In the genomic region with DNA sequence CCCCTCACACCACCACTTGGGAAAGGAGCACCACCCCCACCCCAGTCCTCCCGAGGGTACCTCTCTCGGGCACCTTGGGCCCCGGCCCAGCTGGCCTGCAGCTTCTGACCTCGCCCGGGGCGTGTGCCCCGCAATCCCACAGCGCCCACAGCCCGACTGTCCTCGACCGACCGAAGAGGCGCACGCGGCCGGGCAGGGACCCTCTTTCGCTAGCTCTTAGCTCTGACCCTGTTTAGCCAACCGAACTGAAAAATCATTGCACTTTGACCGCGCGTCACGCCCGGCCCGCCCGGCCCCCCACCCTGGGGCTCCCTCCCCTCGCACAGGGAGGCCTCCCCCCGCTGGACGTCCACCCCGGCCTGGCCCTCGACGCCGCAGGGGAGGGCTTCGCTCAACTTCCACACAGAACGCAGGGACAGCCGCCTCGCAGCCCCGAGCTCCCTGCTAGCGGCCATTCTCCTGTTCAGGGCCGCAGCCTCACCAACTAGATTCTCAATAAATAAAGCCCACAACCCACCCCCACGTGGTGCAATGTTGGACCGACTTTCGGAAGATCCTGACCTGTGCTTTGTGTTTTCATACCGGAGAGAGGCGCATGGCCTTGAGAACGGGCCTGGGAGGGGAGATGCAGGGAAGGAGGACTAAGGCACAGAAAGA, we compare ENCODE assay signal across 9 mouse cellular contexts. TPM values are rescaled to one million over a fixed set of nuclear protein-coding genes. Genes with fewer than 3 reads are reported as not detected.
DNase-seq lines count a peak whose midpoint lies in the region; ATAC-seq and TF ChIP-seq lines count a peak whose summit lies in the region.
"Had no signal": no experiment of that assay in that cellular context is flagged by ENCODE, and none has a peak within 500 bp of the region (broad histone marks: within the 10 kb centered on the region; RNA-seq: fewer than 3 reads in every experiment).

No protein-coding gene starts in this region.

- ATAC-seq in heart, embryonic 11.5 days (replicated peaks; ENCODE audit: insufficient number of reproducible peaks, low FRiP score, low TSS enrichment): no peak; the same call in 1 of the 2 replicates
- 0 out of 2 replicates have a peak, but pooled peaks have one; percentile 9 for ATAC-seq in heart, embryonic 16.5 days (replicated peaks; ENCODE audit: extremely low read depth, insufficient read depth, low FRiP score)
- ATAC-seq in liver, embryonic 13.5 days (ENCODE audit: low read depth): no peak
- no peak for ATAC-seq in neural tube, embryonic 11.5 days (ENCODE audit: insufficient read depth, low FRiP score, low TSS enrichment)
- no peak for ATAC-seq in cerebellum, adult (ENCODE audit: insufficient number of reproducible peaks, low FRiP score, low TSS enrichment)
- ATAC-seq: Patski had no signal

- peaks cover 50% of the 10 kb centered on the region for H3K4me1 ChIP-seq in heart, embryonic 11.5 days (ENCODE audit: control insufficient read depth, insufficient read depth, low read length)
- peaks cover 34% of the 10 kb centered on the region for H3K4me1 ChIP-seq in heart, embryonic 16.5 days (ENCODE audit: control insufficient read depth, insufficient read depth, low read length)
- H3K4me1 ChIP-seq in liver, embryonic 13.5 days (replicated peaks): peaks cover 70% of the 10 kb centered on the region
- H3K4me1 ChIP-seq in neural tube, embryonic 11.5 days (ENCODE audit: control insufficient read depth, insufficient read depth, low read length): peaks cover 32% of the 10 kb centered on the region

- WGBS in heart, embryonic 11.5 days (ENCODE audit: insufficient replicate concordance): 3% methylated on average over 45 of the region's 45 CpGs
- 17% methylated on average over 44 of the region's 45 CpGs for WGBS in heart, embryonic 16.5 days
- under 1% methylated on average over 43 of the region's 45 CpGs for WGBS in liver, embryonic 13.5 days (ENCODE audit: insufficient replicate concordance)
- WGBS in neural tube, embryonic 11.5 days: under 1% methylated on average over 44 of the region's 45 CpGs

- H3K4me3 ChIP-seq in heart, embryonic 11.5 days (ENCODE audit: low read depth, low read length): peak overlapping the region; percentile 51
- peak overlapping the region; percentile 32 for H3K4me3 ChIP-seq in heart, embryonic 16.5 days (ENCODE audit: low read length)
- peak overlapping the region; percentile 88 for H3K4me3 ChIP-seq in liver, embryonic 13.5 days (replicated peaks)
- peak overlapping the region; percentile 19 for H3K4me3 ChIP-seq in neural tube, embryonic 11.5 days (ENCODE audit: low read depth, low read length)

- TF ChIP-seq POLR2A in brain, embryonic 14.5 days (IDR thresholded peaks at IDR 0.05; ENCODE audit: borderline replicate concordance, extremely low read depth, insufficient read depth, insufficient read length, poor library complexity, severe bottlenecking): no peak

- DNase-seq in heart, adult 8-10 months (ENCODE audit: low spot score): no peak
- DNase-seq in brain, embryonic 14.5 days (ENCODE audit: low read depth): peak; percentile 64
- peak; percentile 48 for DNase-seq in liver, embryonic 13.5 days
- DNase-seq in neural tube, embryonic 11.5 days (ENCODE audit: low spot score): peak; percentile 51
- DNase-seq in adrenal gland, adult 18-20 months (ENCODE audit: low spot score in 2 of 2): no peak

- peak overlapping the region; percentile 57 for H3K4me2 ChIP-seq in heart, embryonic 11.5 days
- H3K4me2 ChIP-seq in heart, embryonic 16.5 days (ENCODE audit: low read depth, low read length): peak overlapping the region; percentile 50
- peak overlapping the region; percentile 95 for H3K4me2 ChIP-seq in liver, embryonic 13.5 days
- peak overlapping the region; percentile 37 for H3K4me2 ChIP-seq in neural tube, embryonic 11.5 days (ENCODE audit: low read depth)

- H3K9me3 ChIP-seq in heart, embryonic 11.5 days (replicated peaks; ENCODE audit: control insufficient read depth, low read length): no peaks in the 10 kb centered on the region
- H3K9me3 ChIP-seq in heart, embryonic 16.5 days (replicated peaks; ENCODE audit: control insufficient read depth, low read length): no peaks in the 10 kb centered on the region
- H3K9me3 ChIP-seq in liver, embryonic 13.5 days (replicated peaks): no peaks in the 10 kb centered on the region
- no peaks in the 10 kb centered on the region for H3K9me3 ChIP-seq in neural tube, embryonic 11.5 days (ENCODE audit: control insufficient read depth, low read length)

- no peak for TF ChIP-seq CTCF in brain, embryonic 14.5 days (IDR thresholded peaks at IDR 0.05; ENCODE audit: borderline replicate concordance, extremely low read depth, insufficient read depth, insufficient read length)

- H3K27me3 ChIP-seq in heart, embryonic 11.5 days (ENCODE audit: control insufficient read depth, insufficient read depth, low read length): peaks cover 76% of the 10 kb centered on the region
- H3K27me3 ChIP-seq in heart, embryonic 16.5 days (ENCODE audit: control insufficient read depth, insufficient read depth, low read length): peaks cover 43% of the 10 kb centered on the region
- peaks cover 35% of the 10 kb centered on the region for H3K27me3 ChIP-seq in liver, embryonic 13.5 days
- peaks cover 86% of the 10 kb centered on the region for H3K27me3 ChIP-seq in neural tube, embryonic 11.5 days (ENCODE audit: control insufficient read depth, insufficient read depth, low read length)
- H3K27me3 ChIP-seq: Patski had no signal

- no peaks in the 10 kb centered on the region for H3K36me3 ChIP-seq in heart, embryonic 11.5 days (ENCODE audit: control insufficient read depth, insufficient read depth, low read length)
- 0 out of 2 replicates have a peak, but pooled peaks cover 3% of the 10 kb centered on the region for H3K36me3 ChIP-seq in heart, embryonic 16.5 days (ENCODE audit: control insufficient read depth, insufficient read depth)
- peaks cover 22% of the 10 kb centered on the region for H3K36me3 ChIP-seq in liver, embryonic 13.5 days
- no peaks in the 10 kb centered on the region for H3K36me3 ChIP-seq in neural tube, embryonic 11.5 days (ENCODE audit: control insufficient read depth, insufficient read depth, low read length)

- H3K9ac ChIP-seq in heart, embryonic 11.5 days (ENCODE audit: low read depth, low read length): peak overlapping the region; percentile 72
- peak overlapping the region; percentile 53 for H3K9ac ChIP-seq in heart, embryonic 16.5 days (ENCODE audit: low read length)
- H3K9ac ChIP-seq in liver, embryonic 13.5 days: peak overlapping the region; percentile 98
- peak overlapping the region; percentile 47 for H3K9ac ChIP-seq in neural tube, embryonic 11.5 days (ENCODE audit: low read length)

- peak overlapping the region; percentile 79 for H3K27ac ChIP-seq in heart, embryonic 11.5 days (ENCODE audit: low read depth, low read length)
- H3K27ac ChIP-seq in heart, embryonic 16.5 days (ENCODE audit: low read length): peak overlapping the region; percentile 83
- peak overlapping the region; percentile 98 for H3K27ac ChIP-seq in liver, embryonic 13.5 days
- H3K27ac ChIP-seq in neural tube, embryonic 11.5 days (ENCODE audit: low read depth, low read length): no peak overlapping the region

RNA-seq across cellular contexts. Expression of a gene that starts 5.5 kb away (rescaled TPM):
- 19.5 and 22.9 TPM in 2 replicates for polyA plus RNA-seq in heart, embryonic 11.5 days (2014; fragmentation: Nextera tagmentation; extraction: Ambion mirVana)
- total RNA-seq in heart, adult 8-10 months (2022): 1 to 10 TPM; 3.5 to 4.8 (median 4.3) TPM
- polyA plus RNA-seq in brain, embryonic 14.5 days (2012; rRNA removed): 3.4 and 4.7 TPM in 2 replicates
- 10.2 and 12.0 TPM in 2 replicates for polyA plus RNA-seq in heart, embryonic 16.5 days (2015; fragmentation: Nextera tagmentation; extraction: Ambion mirVana)
- 61.2 and 61.3 TPM in 2 replicates for polyA plus RNA-seq in liver, embryonic 13.5 days (2015; fragmentation: Nextera tagmentation; extraction: Ambion mirVana)
- polyA plus RNA-seq in neural tube, embryonic 11.5 days (2014; fragmentation: Nextera tagmentation; extraction: Ambion mirVana): 4.6 and 5.3 TPM in 2 replicates
- 1 to 10 TPM; 2.7 to 2.8 TPM for total RNA-seq in adrenal gland, adult 18-20 months (2021)

RNA-seq across cellular contexts. Expression of a gene that starts 16.1 kb away (rescaled TPM):
- 3.4 and 5.4 TPM in 2 replicates for polyA plus RNA-seq in heart, embryonic 11.5 days (2014; fragmentation: Nextera tagmentation; extraction: Ambion mirVana)
- under 1 TPM in 1 of 4 experiments, not detected in 3; 0.66 TPM for total RNA-seq in heart, adult 8-10 months (2022)
- polyA plus RNA-seq in brain, embryonic 14.5 days (2012; rRNA removed): 0.92 and 1.5 TPM in 2 replicates
- polyA plus RNA-seq in heart, embryonic 16.5 days (2015; fragmentation: Nextera tagmentation; extraction: Ambion mirVana): 3.1 and 4.7 TPM in 2 replicates
- 9.6 and 10.0 TPM in 2 replicates for polyA plus RNA-seq in liver, embryonic 13.5 days (2015; fragmentation: Nextera tagmentation; extraction: Ambion mirVana)
- polyA plus RNA-seq in neural tube, embryonic 11.5 days (2014; fragmentation: Nextera tagmentation; extraction: Ambion mirVana): 0.84 and 1.8 TPM in 2 replicates
- total RNA-seq in adrenal gland, adult 18-20 months (2021): under 1 TPM; 0.45 to 0.76 TPM

RNA-seq across cellular contexts. Expression of a gene that starts 19.1 kb away (rescaled TPM):
- polyA plus RNA-seq in heart, embryonic 11.5 days (2014; fragmentation: Nextera tagmentation; extraction: Ambion mirVana): 19.1 and 19.6 TPM in 2 replicates
- total RNA-seq in heart, adult 8-10 months (2022): 10 to 100 TPM; 26.7 to 36.0 (median 33.4) TPM
- polyA plus RNA-seq in brain, embryonic 14.5 days (2012; rRNA removed): 81.8 and 87.0 TPM in 2 replicates
- polyA plus RNA-seq in heart, embryonic 16.5 days (2015; fragmentation: Nextera tagmentation; extraction: Ambion mirVana): 11.7 and 14.4 TPM in 2 replicates
- 6.9 and 7.6 TPM in 2 replicates for polyA plus RNA-seq in liver, embryonic 13.5 days (2015; fragmentation: Nextera tagmentation; extraction: Ambion mirVana)
- polyA plus RNA-seq in neural tube, embryonic 11.5 days (2014; fragmentation: Nextera tagmentation; extraction: Ambion mirVana): 26.2 and 27.0 TPM in 2 replicates
- total RNA-seq in adrenal gland, adult 18-20 months (2021): 10 to 100 TPM; 71.3 to 77.8 TPM

RNA-seq across cellular contexts. Expression of a gene that starts 20.6 kb away (rescaled TPM):
- polyA plus RNA-seq in heart, embryonic 11.5 days (2014; fragmentation: Nextera tagmentation; extraction: Ambion mirVana): 49.7 and 51.6 TPM in 2 replicates
- total RNA-seq in heart, adult 8-10 months (2022): 10 to 100 TPM; 30.9 to 41.7 (median 38.5) TPM
- polyA plus RNA-seq in brain, embryonic 14.5 days (2012; rRNA removed): 113 and 120 TPM in 2 replicates
- polyA plus RNA-seq in heart, embryonic 16.5 days (2015; fragmentation: Nextera tagmentation; extraction: Ambion mirVana): 43.2 and 46.7 TPM in 2 replicates
- polyA plus RNA-seq in liver, embryonic 13.5 days (2015; fragmentation: Nextera tagmentation; extraction: Ambion mirVana): 45.9 and 46.8 TPM in 2 replicates
- 60.4 and 60.6 TPM in 2 replicates for polyA plus RNA-seq in neural tube, embryonic 11.5 days (2014; fragmentation: Nextera tagmentation; extraction: Ambion mirVana)
- total RNA-seq in adrenal gland, adult 18-20 months (2021): 10 to 100 TPM; 66.3 to 79.0 TPM

RNA-seq across cellular contexts. Expression of a gene that starts 44.1 kb away (rescaled TPM):
- 52.3 and 55.9 TPM in 2 replicates for polyA plus RNA-seq in heart, embryonic 11.5 days (2014; fragmentation: Nextera tagmentation; extraction: Ambion mirVana)
- total RNA-seq in heart, adult 8-10 months (2022): 10 to 100 TPM; 12.8 to 26.9 (median 17.4) TPM
- 7.3 and 11.0 TPM in 2 replicates for polyA plus RNA-seq in brain, embryonic 14.5 days (2012; rRNA removed)
- polyA plus RNA-seq in heart, embryonic 16.5 days (2015; fragmentation: Nextera tagmentation; extraction: Ambion mirVana): 43.0 and 43.3 TPM in 2 replicates
- polyA plus RNA-seq in liver, embryonic 13.5 days (2015; fragmentation: Nextera tagmentation; extraction: Ambion mirVana): 20.5 and 24.1 TPM in 2 replicates
- polyA plus RNA-seq in neural tube, embryonic 11.5 days (2014; fragmentation: Nextera tagmentation; extraction: Ambion mirVana): 71.6 and 79.4 TPM in 2 replicates
- 10 to 100 TPM; 20.7 to 24.6 TPM for total RNA-seq in adrenal gland, adult 18-20 months (2021)

Comparison
In these comparisons a context has a peak if more than half of its experiments do, and no peak if none do; other contexts are left out.
1. H3K4me2 ChIP-seq: peak in every context shown above with its lines; median percentile 95 in liver, embryonic 13.5 days; 57 in heart, embryonic 11.5 days; 50 in heart, embryonic 16.5 days; 37 in neural tube, embryonic 11.5 days.
2. H3K4me3 ChIP-seq: peak in every context shown above with its lines; median percentile 88 in liver, embryonic 13.5 days; 51 in heart, embryonic 11.5 days; 32 in heart, embryonic 16.5 days; 19 in neural tube, embryonic 11.5 days.
3. H3K9ac ChIP-seq: peak in every context shown above with its lines; median percentile 98 in liver, embryonic 13.5 days; 72 in heart, embryonic 11.5 days; 53 in heart, embryonic 16.5 days; 47 in neural tube, embryonic 11.5 days.
4. DNase-seq: peak in brain, embryonic 14.5 days (single experiment), liver, embryonic 13.5 days (single experiment) and neural tube, embryonic 11.5 days (single experiment); none in heart, adult 8-10 months (single experiment) and adrenal gland, adult 18-20 months (0 of 2).